Mouse (Mus musculus) gastrocnemius, postnatal 14 days (tissue): ENCODE measurements at regions not wholly inside any gene's neighbourhood (a gene's known extent, or its start where the extent isn't known, plus 50 kb on each side); places are given as distances from the start of the nearest gene placed in this dataset.

ENCODE experiments used
- DNase-seq: peaks from one replicate; pipeline ENCODE4 v3.0.0; 2021; ENCODE audit warnings: mixed read lengths
- intact Hi-C: fragments of 180-260 bp; cut with DNase I; formaldehyde crosslinking; loops from one replicate; pipeline ENCODE4 v1.15.1; 2025; ENCODE audit warnings: low total_unique reads

DNA sequence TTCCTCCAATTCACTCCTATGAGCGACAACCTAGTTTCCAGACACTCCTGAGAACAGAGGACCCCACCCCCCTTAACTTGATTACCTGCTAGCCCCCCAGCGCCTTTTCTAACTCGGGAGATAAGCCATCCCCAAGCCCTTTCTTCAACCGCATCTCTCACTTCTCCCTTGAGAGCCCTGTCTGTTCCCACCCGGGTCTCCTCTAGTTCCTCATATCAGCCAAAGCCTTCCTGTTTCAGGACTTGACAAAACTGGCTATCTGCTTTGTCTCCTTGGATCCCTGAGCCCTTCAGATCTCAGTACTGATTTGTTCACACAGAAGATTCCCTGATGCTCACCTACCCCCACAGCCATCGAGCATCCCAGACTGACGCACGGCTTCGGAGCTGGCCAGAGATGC is 61.5 kb upstream of the Nap1l1 start:
- intact Hi-C loops = no loop called here
- no peak for DNase-seq

DNA sequence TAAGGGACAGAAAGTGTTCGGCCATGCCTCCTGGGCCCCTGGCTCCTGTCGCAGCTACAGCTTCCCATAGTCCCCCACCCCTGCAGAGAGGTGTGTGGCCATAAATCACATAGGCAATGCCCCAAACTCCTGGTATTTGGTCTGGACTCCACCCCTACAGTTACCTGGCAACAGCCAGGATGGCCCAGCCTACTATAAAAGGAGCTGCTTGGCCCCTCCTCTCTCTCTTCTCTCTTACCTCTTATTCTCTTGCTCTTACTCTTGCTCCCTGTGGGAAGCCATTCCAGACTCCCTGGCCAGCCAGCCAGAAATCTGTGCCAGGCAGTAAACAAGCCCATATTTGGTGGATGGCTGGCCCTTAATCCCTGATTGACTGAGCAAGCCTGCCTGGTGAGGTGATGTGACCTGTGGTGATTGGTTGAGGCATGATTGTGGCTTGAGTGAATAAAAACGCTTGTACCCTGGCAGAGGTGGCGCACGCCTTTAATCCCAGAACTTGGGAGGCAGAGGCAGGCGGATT is 56.4 kb upstream of the Nap1l1 start:
- no peak for DNase-seq
- intact Hi-C loops = no loop called here

DNA sequence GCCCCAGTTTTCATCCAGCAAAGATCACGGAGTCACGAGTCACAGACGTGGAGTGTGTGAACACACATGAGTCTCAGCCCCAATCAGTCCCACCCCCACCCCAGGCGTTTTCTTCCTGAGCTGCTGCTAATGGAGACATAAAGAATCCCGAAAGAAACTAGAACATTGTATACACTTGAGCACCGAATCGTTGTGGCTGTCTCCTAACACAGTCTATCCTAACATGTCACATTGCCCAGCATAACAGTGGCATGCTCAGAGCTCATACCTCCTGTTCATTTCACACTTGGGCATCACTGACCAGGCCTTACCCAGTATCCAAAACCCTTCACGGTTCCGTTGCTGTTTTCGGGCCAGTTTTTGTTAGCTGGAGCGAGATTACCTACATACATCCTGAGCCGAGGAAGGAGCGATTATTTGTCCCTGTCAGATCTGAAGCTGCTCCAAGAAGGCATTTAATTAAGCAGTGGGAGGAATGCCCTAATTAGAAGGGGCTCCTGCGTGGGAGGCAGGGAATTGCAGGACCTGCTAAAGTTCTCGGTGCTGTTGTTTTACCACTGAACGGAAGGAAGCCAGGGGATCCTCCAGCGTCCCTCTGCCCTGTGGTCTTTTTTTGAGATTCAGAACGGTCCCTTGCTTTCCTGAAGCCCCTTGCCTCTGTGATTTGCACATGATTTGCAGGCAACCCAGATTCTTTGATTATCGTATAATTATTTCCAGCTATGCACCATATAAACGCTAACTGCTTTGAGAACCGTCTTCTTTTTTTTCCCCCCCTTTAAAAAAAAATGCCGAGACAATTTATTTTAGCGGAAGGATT is 53.4 kb upstream of the Nap1l1 start:
- intact Hi-C loops = no loop called here
- no peak for DNase-seq

DNA sequence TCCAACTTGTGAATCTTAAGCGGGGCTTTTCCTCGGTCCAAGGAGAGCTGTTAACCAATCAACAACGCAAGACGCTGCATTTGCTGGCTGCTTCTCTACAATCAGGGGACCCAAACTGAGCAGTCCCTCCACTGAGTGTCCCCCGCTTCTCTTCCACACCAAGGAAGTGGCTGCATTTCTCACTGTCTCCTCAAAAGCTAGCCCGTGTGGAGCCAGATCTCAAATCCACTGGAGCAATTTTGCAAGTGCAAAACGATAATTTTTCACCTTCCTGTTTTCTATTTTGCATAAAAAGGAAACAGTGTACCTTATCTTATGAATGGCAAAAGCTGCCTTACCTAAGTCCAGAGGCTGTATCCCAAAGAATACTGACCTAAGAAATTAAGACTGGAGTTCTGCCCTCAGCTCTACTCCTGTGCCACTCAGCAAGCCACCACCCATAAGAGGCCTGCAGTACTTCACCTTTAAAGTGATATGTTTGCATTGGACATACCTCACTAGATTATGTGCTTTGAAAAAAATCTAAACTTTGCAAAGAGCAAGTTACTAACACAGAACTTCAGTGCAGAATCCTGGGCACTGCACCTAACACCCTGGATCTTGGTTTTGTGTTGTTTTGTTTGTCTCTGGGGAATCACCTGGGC is 52.7 kb upstream of the Nap1l1 start:
- intact Hi-C loops = no loop called here

DNA sequence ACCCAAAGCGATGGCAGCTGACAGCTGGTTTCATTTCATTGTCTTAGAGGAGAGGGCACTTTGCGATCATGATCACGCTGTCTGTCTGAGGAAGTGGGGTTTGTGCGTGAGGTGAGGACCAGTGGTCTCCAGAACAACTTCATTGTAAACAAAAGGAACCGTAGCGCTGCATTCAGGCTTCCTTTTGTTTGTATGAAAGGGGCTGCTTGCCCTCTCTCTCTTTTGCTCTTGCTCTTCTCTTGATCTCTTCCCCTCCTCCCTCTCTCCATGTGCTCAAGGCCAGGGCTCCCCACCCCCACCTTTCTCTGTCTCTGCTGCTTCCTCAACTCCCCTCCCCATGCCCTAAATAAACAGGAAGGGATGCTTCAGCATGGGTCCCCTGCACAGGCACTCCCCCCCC is 51.0 kb upstream of the Nap1l1 start:
- intact Hi-C loops = no loop called here
- DNase-seq = no peak

More for the DNA sequence above, 52.7 kb upstream of the Nap1l1 start:
- DNase-seq = no peak

DNA sequence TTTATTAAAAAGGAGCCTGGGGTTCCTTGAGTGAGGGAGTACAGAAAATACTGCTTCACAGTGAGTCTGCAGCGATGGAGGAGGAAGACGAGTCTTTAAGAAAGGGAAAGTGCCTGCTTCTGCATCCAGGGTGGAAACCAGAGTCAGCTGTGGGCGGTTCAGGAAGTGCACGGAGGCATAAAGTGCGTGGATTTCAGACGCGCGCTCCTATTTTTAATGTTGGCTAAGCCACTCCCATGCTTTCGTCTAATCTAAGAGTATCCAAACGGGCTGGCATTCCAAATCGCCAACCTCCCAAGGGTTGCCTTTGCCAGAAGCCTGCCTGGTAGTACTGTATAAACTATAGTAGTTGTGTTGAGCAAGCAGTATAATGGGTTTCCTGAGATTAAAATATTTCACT is 50.4 kb upstream of the Nap1l1 start:
- intact Hi-C loops = no loop called here
- DNase-seq = no peak
